Mouse (Mus musculus) spleen, adult 2 months (tissue): ENCODE results near the gene Sdsl.

Source experiments
- CTCF ChIP-seq: fragments of 200-500 bp; IDR thresholded peaks from 2 replicates; pipeline ENCODE4 v1.5.1; 2011; ENCODE audit warnings: mild to moderate bottlenecking, inconsistent platforms; ENCODE audit not compliant: insufficient read depth, insufficient read length, insufficient replicate concordance; ENCODE audit errors: extremely low read depth
- POLR2A ChIP-seq: fragments of 200-500 bp; IDR thresholded peaks from 2 replicates; pipeline ENCODE4 v1.6.1; 2011; ENCODE audit warnings: low read depth, low read length, inconsistent platforms

GRCm38 (mm10) chr5:120503144-120503795 is 30.7 kb upstream of the Sdsl start, which contains the start of gene Plbd2:
- no peak for TF ChIP-seq CTCF
- peak; percentile 53 for TF ChIP-seq POLR2A
